Mouse (Mus musculus) MEL (cell line): ENCODE measurements around the gene Slc25a47. TPM values are rescaled to one million over a fixed set of nuclear protein-coding genes. Genes with fewer than 3 reads are reported as not detected.

Source experiments
- DNase-seq: peaks from one replicate; pipeline ENCODE4 v3.0.0; 2011; ENCODE audit warnings: low read depth, low spot score
- H3K27ac ChIP-seq: 2 replicates; pipeline ENCODE4 v1.5.1; 2012; ENCODE audit warnings: low read depth, mild to moderate bottlenecking, control low read depth, low read length, moderate library complexity; ENCODE audit not compliant: control insufficient read depth
- H3K27me3 ChIP-seq, 2 experiments: fragments of 150-350 bp in 1 of 2; sonication (generic) in 1 of 2; 2 replicates each; pipeline ENCODE4 v1.6.1; 2012; ENCODE audit warnings: low read length in 2 of 2, mild to moderate bottlenecking in 2 of 2, improper control_type of control experiment in 1 of 2, moderate library complexity in 1 of 2; ENCODE audit not compliant: insufficient read depth in 2 of 2, control insufficient read depth in 1 of 2
- H3K36me3 ChIP-seq, 2 experiments: 2 replicates each; pipeline ENCODE4 v1.6.1; 2012 to 2014; ENCODE audit warnings: low read length in 2 of 2, improper control_type of control experiment in 1 of 2, inconsistent platforms in 1 of 2, mild to moderate bottlenecking in 1 of 2; ENCODE audit not compliant: insufficient read depth in 2 of 2, control insufficient read depth in 1 of 2
- H3K4me1 ChIP-seq, 2 experiments: fragments of 150-350 bp in 1 of 2; sonication (generic) in 1 of 2; 2 replicates each; pipeline ENCODE4 v1.6.1; 2012; ENCODE audit warnings: low read length in 2 of 2, improper control_type of control experiment in 1 of 2, mild to moderate bottlenecking in 1 of 2; ENCODE audit not compliant: insufficient read depth in 2 of 2, control insufficient read depth in 1 of 2
- H3K4me3 ChIP-seq, 2 experiments: fragments of 150-350 bp in 1 of 2; sonication (generic) in 1 of 2; 2 replicates each; pipeline ENCODE4 v1.5.1; 2012; ENCODE audit warnings: low read depth in 2 of 2, low read length in 2 of 2, mild to moderate bottlenecking in 2 of 2, moderate library complexity in 2 of 2, control low read depth in 1 of 2, improper control_type of control experiment in 1 of 2; ENCODE audit not compliant: control insufficient read depth in 1 of 2, insufficient read depth in 1 of 2
- H3K79me2 ChIP-seq: 2 replicates; pipeline ENCODE4 v1.6.1; 2012; ENCODE audit warnings: mild to moderate bottlenecking, low read length, moderate library complexity; ENCODE audit not compliant: control insufficient read depth, poor library complexity, insufficient read depth
- H3K9ac ChIP-seq: 2 replicates; pipeline ENCODE4 v1.6.1; 2012; ENCODE audit warnings: low read depth, mild to moderate bottlenecking, control low read depth, low read length, moderate library complexity; ENCODE audit not compliant: control insufficient read depth, poor library complexity, severe bottlenecking
- H3K9me3 ChIP-seq: fragments of 150-350 bp; sonication (generic); replicated peaks from 2 replicates; pipeline ENCODE4 v1.6.1; 2012; ENCODE audit warnings: mild to moderate bottlenecking, low read length, improper control_type of control experiment, moderate library complexity; ENCODE audit not compliant: insufficient read depth
- BHLHE40 ChIP-seq: IDR thresholded peaks from 2 replicates; pipeline ENCODE4 v1.6.1; 2012; ENCODE audit warnings: low read depth, mild to moderate bottlenecking, inconsistent platforms, low read length, improper control_type of control experiment, borderline replicate concordance
- CHD2 ChIP-seq: IDR thresholded peaks from 2 replicates; pipeline ENCODE4 v1.6.1; 2011; ENCODE audit warnings: low read length, improper control_type of control experiment
- E2F4 ChIP-seq: IDR thresholded peaks from 2 replicates; pipeline ENCODE4 v1.6.1; 2011; ENCODE audit warnings: low read depth, low read length, improper control_type of control experiment, borderline replicate concordance
- ETS1 ChIP-seq: IDR thresholded peaks from 2 replicates; pipeline ENCODE4 v1.6.1; 2012; ENCODE audit warnings: low read depth, mild to moderate bottlenecking, inconsistent platforms, low read length, improper control_type of control experiment, moderate library complexity
- GATA1 ChIP-seq: IDR thresholded peaks from 2 replicates; pipeline ENCODE4 v1.6.1; 2011; ENCODE audit warnings: low read depth, low read length, improper control_type of control experiment
- HCFC1 ChIP-seq: IDR thresholded peaks from 2 replicates; pipeline ENCODE4 v1.6.1; 2012; ENCODE audit warnings: low read depth, mild to moderate bottlenecking, inconsistent platforms, low read length, improper control_type of control experiment, moderate library complexity
- JUND ChIP-seq: IDR thresholded peaks from 2 replicates; pipeline ENCODE4 v1.6.1; 2011; ENCODE audit warnings: low read depth, mild to moderate bottlenecking, improper control_type of control experiment, low read length
- MAZ ChIP-seq: IDR thresholded peaks from 2 replicates; pipeline ENCODE4 v1.6.1; 2012; ENCODE audit warnings: low read depth, mild to moderate bottlenecking, inconsistent platforms, low read length, improper control_type of control experiment
- MEF2A ChIP-seq: IDR thresholded peaks from 2 replicates; pipeline ENCODE4 v1.6.1; 2014; ENCODE audit warnings: low read depth, mild to moderate bottlenecking, inconsistent platforms, low read length, improper control_type of control experiment; ENCODE audit not compliant: poor library complexity, insufficient replicate concordance, severe bottlenecking; ENCODE audit errors: extremely low read depth
- MYB ChIP-seq: IDR thresholded peaks from 2 replicates; pipeline ENCODE4 v1.6.1; 2011; ENCODE audit warnings: mild to moderate bottlenecking, low read depth, low read length, improper control_type of control experiment
- MYC ChIP-seq: IDR thresholded peaks from 2 replicates; pipeline ENCODE4 v1.6.1; 2011; ENCODE audit warnings: low read depth, mild to moderate bottlenecking, low read length, improper control_type of control experiment, moderate library complexity
- NRF1 ChIP-seq: IDR thresholded peaks from 2 replicates; pipeline ENCODE4 v1.6.1; 2014; ENCODE audit warnings: low read depth, mild to moderate bottlenecking, inconsistent platforms, low read length, improper control_type of control experiment, moderate library complexity; ENCODE audit not compliant: poor library complexity, insufficient read depth, severe bottlenecking
- POLR2AphosphoS2 ChIP-seq: IDR thresholded peaks from 2 replicates; pipeline ENCODE4 v1.6.1; 2011; ENCODE audit warnings: low read length, improper control_type of control experiment
- POLR2AphosphoS5 ChIP-seq: IDR thresholded peaks from 2 replicates; pipeline ENCODE4 v1.6.1; 2012; ENCODE audit warnings: low read depth, borderline replicate concordance, mild to moderate bottlenecking, inconsistent platforms, low read length, moderate library complexity, mixed read lengths
- RAD21 ChIP-seq: IDR thresholded peaks from 2 replicates; pipeline ENCODE4 v1.6.1; 2011; ENCODE audit warnings: mild to moderate bottlenecking, low read depth, low read length, improper control_type of control experiment
- RCOR1 ChIP-seq: IDR thresholded peaks from 2 replicates; pipeline ENCODE4 v1.6.1; 2012; ENCODE audit warnings: low read depth, mild to moderate bottlenecking, inconsistent platforms, low read length, improper control_type of control experiment
- SIN3A ChIP-seq: IDR thresholded peaks from 2 replicates; pipeline ENCODE4 v1.6.1; 2012; ENCODE audit warnings: low read length, improper control_type of control experiment, inconsistent platforms
- TAL1 ChIP-seq: IDR thresholded peaks from 2 replicates; pipeline ENCODE4 v1.6.1; 2012; ENCODE audit warnings: mild to moderate bottlenecking, inconsistent platforms, low read length, moderate library complexity, mixed read lengths
- ZKSCAN1 ChIP-seq: IDR thresholded peaks from 2 replicates; pipeline ENCODE4 v1.6.1; 2012; ENCODE audit warnings: low read depth, mild to moderate bottlenecking, inconsistent platforms, low read length, improper control_type of control experiment, moderate library complexity
- ZMIZ1 ChIP-seq: IDR thresholded peaks from 2 replicates; pipeline ENCODE4 v1.6.1; 2012; ENCODE audit warnings: low read depth, mild to moderate bottlenecking, inconsistent platforms, low read length, improper control_type of control experiment, moderate library complexity
- polyA plus RNA-seq, 2 experiments: library from polyadenylated mRNA; stranded (reverse) in 1 of 2; unstranded in 1 of 2; fragments of >175 nt in 1 of 2; fragments of >200 nt in 1 of 2; gene quantifications; 2 replicates each; pipeline versions ENCODE4 v1.2.1 to v1.2.4; 2012; ENCODE audit warnings: low replicate concordance in 2 of 2, low read depth in 1 of 2; ENCODE audit not compliant: insufficient read length in 2 of 2, insufficient read depth in 1 of 2, missing spikeins in 1 of 2
- total RNA-seq: library from RNA; depleted of rRNA; stranded (reverse); fragments of 300-350 nt; gene quantifications from 2 replicates; pipeline ENCODE4 v1.2.3, GENCODE M21; 2012; rRNA removed

The Slc25a47 gene
- total and polyA plus RNA-seq, 3 experiments: 15.6 to 17.9 TPM; not detected in 1

- H3K36me3 ChIP-seq: peaks cover 0 to 5% of the 10 kb centered on the region in 2 experiments; a peak in 2 of 4 replicates
- H3K27ac ChIP-seq: no peak overlapping the region
- H3K9ac ChIP-seq: no peak overlapping the region
- no peak overlapping the region for H3K4me3 ChIP-seq
- DNase-seq: no peak
- H3K4me1 ChIP-seq: peaks cover 2 to 13% of the 10 kb centered on the region in 2 experiments; a peak in 3 of 4 replicates
- TF ChIP-seq GATA1 (no peak), NRF1 (no peak), POLR2AphosphoS5 (no peak), TAL1 (no peak), CHD2 (no peak), ZMIZ1 (no peak), POLR2AphosphoS2 (no peak), ETS1 (no peak), MEF2A (no peak), HCFC1 (no peak), RCOR1 (no peak), MAZ (no peak), ZKSCAN1 (no peak), BHLHE40 (no peak), JUND (no peak), MYC (no peak), SIN3A (no peak), MYB (no peak), E2F4 (no peak), RAD21 (no peak)
- TF ChIP-seq, all 39 proteins: peak for 0
- Histone ChIP-seq H3K79me2 (no peaks in the 10 kb centered on the region), H3K9me3 (no peaks in the 10 kb centered on the region), H3K27me3 (no peaks in the 10 kb centered on the region)
Observed at GRCm38 (mm10) chr12:108906398-108906797, 70.6 kb downstream of the Slc25a47 start.

Other genes starting within 250 kb of the Slc25a47 start
- gene Degs2, start 133.7 kb upstream of the Slc25a47 start, total RNA-seq: not detected in 2 replicates
- not detected for gene Degs2, start 133.7 kb upstream of the Slc25a47 start, polyA plus RNA-seq
- 34.9 and 37.1 TPM in 2 replicates for gene Yy1, start 43.1 kb upstream of the Slc25a47 start, total RNA-seq
- gene Yy1, start 43.1 kb upstream of the Slc25a47 start, polyA plus RNA-seq: 10 to 100 TPM; 52.1 to 62.4 TPM
- gene Slc25a29, start 163 bp upstream of the Slc25a47 start, total RNA-seq: 2.6 and 3.3 TPM in 2 replicates
- gene Slc25a29, start 163 bp upstream of the Slc25a47 start, polyA plus RNA-seq: 1 to 10 TPM in 1 of 2 experiments, not detected in 1; 3.0 TPM
- gene Wdr25, start 57.6 kb downstream of the Slc25a47 start, total RNA-seq: 8.7 and 9.9 TPM in 2 replicates
- gene Wdr25, start 57.6 kb downstream of the Slc25a47 start, polyA plus RNA-seq: 10 to 100 TPM in 1 of 2 experiments, not detected in 1; 10.8 TPM
- gene Wars, start 58.1 kb downstream of the Slc25a47 start, total RNA-seq: 82.5 and 85.7 TPM in 2 replicates
- 100 to 1,000 TPM in 1 of 2 experiments, 10 to 100 TPM in 1; 98.4 to 836 TPM for gene Wars, start 58.1 kb downstream of the Slc25a47 start, polyA plus RNA-seq
- gene Begain, start 232.2 kb downstream of the Slc25a47 start, total RNA-seq: not detected in 2 replicates
- not detected for gene Begain, start 232.2 kb downstream of the Slc25a47 start, polyA plus RNA-seq